In genomic region chr4:150460451-150460850, GRCm38 (mm10) we compare ENCODE assay signal across 20 mouse cellular contexts.
DNase-seq lines count a peak whose midpoint lies in the region; ATAC-seq and TF ChIP-seq lines count a peak whose summit lies in the region.
"Had no signal": no experiment of that assay in that cellular context is flagged by ENCODE, and none has a peak within 500 bp of the region (broad histone marks: within the 10 kb centered on the region; RNA-seq: fewer than 3 reads in every experiment).

No protein-coding gene starts in this region.

- no peak for TF ChIP-seq EP300 in MEL (IDR thresholded peaks at IDR 0.05; ENCODE audit: low read depth in 1 of 2, low read length in 2 of 2)
- no peak for TF ChIP-seq EP300 in liver, embryonic 14.5 days (IDR thresholded peaks at IDR 0.05; ENCODE audit: low read depth)

- H3K4me1 ChIP-seq in limb, embryonic 14.5 days (ENCODE audit: control insufficient read depth, insufficient read depth, low read length): peaks cover 16% of the 10 kb centered on the region; the same call in 1 of the 2 replicates
- peaks cover 39% of the 10 kb centered on the region for H3K4me1 ChIP-seq in limb, embryonic 10.5 days
- peaks cover 99% of the 10 kb centered on the region for H3K4me1 ChIP-seq in megakaryocyte, embryonic 14.5 days
- H3K4me1 ChIP-seq in MEL (ENCODE audit: control insufficient read depth in 1 of 2, insufficient read depth in 2 of 2, low read length in 2 of 2): peaks cover 43 to 47% of the 10 kb centered on the region in 2 experiments
- H3K4me1 ChIP-seq in liver, embryonic 14.5 days (replicated peaks; ENCODE audit: control insufficient read depth in 2 of 2, insufficient read depth in 2 of 2, low read length in 1 of 2): peaks cover 40 to 70% of the 10 kb centered on the region in 2 experiments

- no peak overlapping the region for H3K27ac ChIP-seq in limb, embryonic 14.5 days (replicated peaks; ENCODE audit: low read depth, low read length)
- no peak overlapping the region for H3K27ac ChIP-seq in limb, embryonic 10.5 days
- peak overlapping the region; percentile 71; the same call in 1 of the 2 replicates for H3K27ac ChIP-seq in MEL (ENCODE audit: control insufficient read depth, low read depth, low read length)
- peak overlapping the region; percentile 77 for H3K27ac ChIP-seq in liver, embryonic 14.5 days
- H3K27ac ChIP-seq: embryonic facial prominence, embryonic 10.5 days; forebrain, embryonic 15.5 days; intestine, embryonic 15.5 days; midbrain, embryonic 12.5 days had no signal

- H3K4me3 ChIP-seq in limb, embryonic 14.5 days (replicated peaks; ENCODE audit: low read length): no peak overlapping the region
- H3K4me3 ChIP-seq in limb, embryonic 10.5 days: no peak overlapping the region
- peak overlapping the region; percentile 88 for H3K4me3 ChIP-seq in megakaryocyte, embryonic 14.5 days (replicated peaks)
- no peak overlapping the region for H3K4me3 ChIP-seq in MEL (ENCODE audit: control insufficient read depth in 1 of 2, insufficient read depth in 1 of 2, low read depth in 2 of 2, low read length in 2 of 2)
- no peak overlapping the region for H3K4me3 ChIP-seq in liver, embryonic 14.5 days (ENCODE audit: insufficient read depth in 1 of 2, low read depth in 2 of 2, low read length in 2 of 2)
- H3K4me3 ChIP-seq: embryonic facial prominence, embryonic 10.5 days; forebrain, embryonic 15.5 days; hindbrain, embryonic 15.5 days; intestine, embryonic 15.5 days; midbrain, embryonic 12.5 days had no signal

- WGBS in limb, embryonic 14.5 days: 62% methylated on average over 5 of the region's 5 CpGs
- WGBS in limb, embryonic 10.5 days: 92% methylated on average over 5 of the region's 5 CpGs
- whole genome bisulfite sequencing in liver, embryonic 14.5 days (ENCODE audit: insufficient replicate concordance): 71% methylated on average over 5 of the region's 5 CpGs

- no peak for TF ChIP-seq CTCF in MEL (IDR thresholded peaks at IDR 0.05 in 2 of 3, conservative IDR thresholded peaks at IDR 0.05 in 1 of 3; ENCODE audit: control insufficient read depth in 1 of 3, insufficient read depth in 1 of 3, low read depth in 2 of 3, low read length in 3 of 3, poor library complexity in 1 of 3, severe bottlenecking in 1 of 3)
- no peak for TF ChIP-seq CTCF in liver, embryonic 14.5 days (IDR thresholded peaks at IDR 0.05; ENCODE audit: low read depth)

- H3K79me2 ChIP-seq in MEL (ENCODE audit: control insufficient read depth, insufficient read depth, low read length, poor library complexity): peaks cover 7% of the 10 kb centered on the region

- H3K36me3 ChIP-seq in limb, embryonic 14.5 days (ENCODE audit: control insufficient read depth, insufficient read depth, low read length): no peaks in the 10 kb centered on the region
- 0 out of 2 replicates have a peak, but pooled peaks cover 5% of the 10 kb centered on the region for H3K36me3 ChIP-seq in limb, embryonic 10.5 days
- peaks cover 46% of the 10 kb centered on the region for H3K36me3 ChIP-seq in megakaryocyte, embryonic 14.5 days (replicated peaks; ENCODE audit: low read length)
- peaks cover 0 to 60% of the 10 kb centered on the region in 2 experiments; a peak in 2 of 4 replicates for H3K36me3 ChIP-seq in MEL (ENCODE audit: control insufficient read depth in 1 of 2, insufficient read depth in 2 of 2, low read length in 2 of 2)
- H3K36me3 ChIP-seq in liver, embryonic 14.5 days (replicated peaks; ENCODE audit: control insufficient read depth, insufficient read depth, low read depth): no peaks in the 10 kb centered on the region
- H3K36me3 ChIP-seq: embryonic facial prominence, embryonic 10.5 days; forebrain, embryonic 15.5 days; hindbrain, embryonic 15.5 days; intestine, embryonic 15.5 days; midbrain, embryonic 12.5 days had no signal

- H3K27me3 ChIP-seq in limb, embryonic 14.5 days (ENCODE audit: control insufficient read depth, insufficient read depth, low read length): no peaks in the 10 kb centered on the region
- no peaks in the 10 kb centered on the region for H3K27me3 ChIP-seq in limb, embryonic 10.5 days (ENCODE audit: low read depth, poor library complexity, severe bottlenecking)
- no peaks in the 10 kb centered on the region for H3K27me3 ChIP-seq in megakaryocyte, embryonic 14.5 days (replicated peaks)
- no peaks in the 10 kb centered on the region for H3K27me3 ChIP-seq in MEL (ENCODE audit: control insufficient read depth in 1 of 2, insufficient read depth in 2 of 2, low read length in 2 of 2)
- no peaks in the 10 kb centered on the region for H3K27me3 ChIP-seq in liver, embryonic 14.5 days (ENCODE audit: control insufficient read depth, insufficient read depth, low read length)
- H3K27me3 ChIP-seq: forebrain, embryonic 15.5 days; hindbrain, embryonic 15.5 days; intestine, embryonic 15.5 days had no signal

- ATAC-seq in limb, embryonic 14.5 days (ENCODE audit: low FRiP score, low read depth): no peak
- no peak for ATAC-seq in megakaryocyte, adult 5-6 weeks (ENCODE audit: poor library complexity, severe bottlenecking)
- ATAC-seq in liver, embryonic 14.5 days (ENCODE audit: insufficient read depth): no peak
- ATAC-seq: forebrain, embryonic 15.5 days; intestine, embryonic 15.5 days had no signal

- no peak for TF ChIP-seq POLR2A in limb, embryonic 14.5 days (IDR thresholded peaks at IDR 0.05; ENCODE audit: borderline replicate concordance, extremely low read depth, insufficient read depth, insufficient read length)
- TF ChIP-seq POLR2A in MEL (IDR thresholded peaks at IDR 0.05; ENCODE audit: control insufficient read depth in 1 of 2, insufficient read depth in 1 of 2, low read depth in 1 of 2, low read length in 2 of 2, poor library complexity in 1 of 2): no peak

- no peak for TF ChIP-seq RAD21 in MEL (IDR thresholded peaks at IDR 0.05; ENCODE audit: low read depth, low read length)

- H3K9ac ChIP-seq in limb, embryonic 14.5 days (ENCODE audit: low read depth, low read length, severe bottlenecking): no peak overlapping the region
- no peak overlapping the region for H3K9ac ChIP-seq in MEL (ENCODE audit: control insufficient read depth, low read depth, low read length, poor library complexity, severe bottlenecking)
- no peak overlapping the region for H3K9ac ChIP-seq in liver, embryonic 14.5 days (replicated peaks)
- H3K9ac ChIP-seq: forebrain, embryonic 15.5 days; hindbrain, embryonic 15.5 days; intestine, embryonic 15.5 days; midbrain, embryonic 12.5 days had no signal

- no peak overlapping the region for H3K4me2 ChIP-seq in limb, embryonic 14.5 days (replicated peaks; ENCODE audit: low read depth, low read length, severe bottlenecking)
- H3K4me2 ChIP-seq in liver, embryonic 14.5 days (ENCODE audit: low read depth): peak overlapping the region; percentile 63
- H3K4me2 ChIP-seq: forebrain, embryonic 15.5 days; hindbrain, embryonic 15.5 days; intestine, embryonic 15.5 days; midbrain, embryonic 12.5 days had no signal

- H3K9me3 ChIP-seq in limb, embryonic 14.5 days (ENCODE audit: control insufficient read depth, low read length): no peaks in the 10 kb centered on the region
- no peaks in the 10 kb centered on the region for H3K9me3 ChIP-seq in limb, embryonic 10.5 days (replicated peaks)
- no peaks in the 10 kb centered on the region for H3K9me3 ChIP-seq in megakaryocyte, embryonic 14.5 days
- H3K9me3 ChIP-seq in MEL (replicated peaks; ENCODE audit: insufficient read depth, low read length): no peaks in the 10 kb centered on the region
- no peaks in the 10 kb centered on the region for H3K9me3 ChIP-seq in liver, embryonic 14.5 days (ENCODE audit: control insufficient read depth, low read length)
- H3K9me3 ChIP-seq: embryonic facial prominence, embryonic 10.5 days; forebrain, embryonic 15.5 days; hindbrain, embryonic 15.5 days; intestine, embryonic 15.5 days; midbrain, embryonic 12.5 days had no signal

- peak; percentile 31 for DNase-seq in limb, embryonic 14.5 days (ENCODE audit: low spot score)
- DNase-seq in limb, embryonic 10.5 days (ENCODE audit: low spot score): no peak
- no peak for DNase-seq in MEL (ENCODE audit: low read depth, low spot score)
- DNase-seq in liver, embryonic 14.5 days (ENCODE audit: low read depth in 3 of 3, low spot score in 3 of 3): no peak
- DNase-seq in cerebellum, postnatal 14 days: no peak
- DNase-seq in spleen, postnatal 4 days (ENCODE audit: low spot score in 2 of 2): no peak
- DNase-seq: adrenal gland, postnatal 36 days; cerebellum, adult 11 months; cerebellum, adult 9-11 months; heart, postnatal 36 days; kidney, adult 9 months; kidney, postnatal 14 days; thymus, postnatal 14 days had no signal

TF ChIP-seq in MEL, 35 proteins besides CTCF, POLR2A, EP300 and RAD21:
- no peak for TF ChIP-seq ELF1 (IDR thresholded peaks at IDR 0.05; ENCODE audit: low read depth, low read length)
- TF ChIP-seq SIN3A (IDR thresholded peaks at IDR 0.05; ENCODE audit: low read length): no peak
- no peak for TF ChIP-seq RCOR1 (IDR thresholded peaks at IDR 0.05; ENCODE audit: low read depth, low read length)
- TF ChIP-seq USF2 (IDR thresholded peaks at IDR 0.05; ENCODE audit: borderline replicate concordance in 1 of 2, insufficient read depth in 1 of 2, low read depth in 1 of 2, low read length in 2 of 2): no peak
- no peak for TF ChIP-seq NRF1 (IDR thresholded peaks at IDR 0.05; ENCODE audit: insufficient read depth, low read depth, low read length, poor library complexity, severe bottlenecking)
- TF ChIP-seq ETS1 (IDR thresholded peaks at IDR 0.05; ENCODE audit: low read depth, low read length): no peak
- no peak for TF ChIP-seq ZNF384 (IDR thresholded peaks at IDR 0.05; ENCODE audit: low read depth, low read length)
- no peak for TF ChIP-seq JUND (IDR thresholded peaks at IDR 0.05; ENCODE audit: low read depth, low read length)
- TF ChIP-seq MAX (IDR thresholded peaks at IDR 0.05; ENCODE audit: low read length): no peak
- no peak for TF ChIP-seq HCFC1 (IDR thresholded peaks at IDR 0.05; ENCODE audit: low read depth, low read length)
- no peak for TF ChIP-seq CHD2 (IDR thresholded peaks at IDR 0.05; ENCODE audit: low read length)
- no peak for TF ChIP-seq POLR2AphosphoS2 (IDR thresholded peaks at IDR 0.05; ENCODE audit: low read length)
- no peak for TF ChIP-seq TBP (IDR thresholded peaks at IDR 0.05; ENCODE audit: low read depth, low read length)
- no peak for TF ChIP-seq ZC3H11A (IDR thresholded peaks at IDR 0.05; ENCODE audit: low read depth, low read length)
- no peak for TF ChIP-seq SMC3 (IDR thresholded peaks at IDR 0.05; ENCODE audit: low read depth, low read length)
- TF ChIP-seq POLR2AphosphoS5 (IDR thresholded peaks at IDR 0.05; ENCODE audit: borderline replicate concordance, low read depth, low read length): no peak
- TF ChIP-seq ZKSCAN1 (IDR thresholded peaks at IDR 0.05; ENCODE audit: low read depth, low read length): no peak
- no peak for TF ChIP-seq CHD1 (IDR thresholded peaks at IDR 0.05; ENCODE audit: low read depth, low read length)
- TF ChIP-seq MYB (IDR thresholded peaks at IDR 0.05; ENCODE audit: low read depth, low read length): no peak

Comparison
In these comparisons a context has a peak if more than half of its experiments do, and no peak if none do; other contexts are left out.
1. H3K27ac ChIP-seq: peak in MEL (single experiment) and liver, embryonic 14.5 days (single experiment); none in limb, embryonic 14.5 days (single experiment) and limb, embryonic 10.5 days (single experiment).